Mouse (Mus musculus): Measurements from ENCODE around the gene Sdf2l1. TPM values are rescaled to one million over a fixed set of nuclear protein-coding genes. Genes with fewer than 3 reads are reported as not detected.

The Sdf2l1 gene
- polyA plus RNA-seq, 1 experiment from 2014 or later: 66.9 TPM

MicroRNAs encoded within 50 kb of the gene (microRNA counts, 519-probe panel; counts per million panel counts)
- 3,407 counts per million, percentile 79 among the panel's probes with 10 or more counts for microRNA mmu-miR-130b
- 2,498 counts per million, percentile 52 among the panel's probes with 10 or more counts for microRNA mmu-miR-301b

Small RNAs within 50 kb of the gene (microRNA-seq; reads per million reads assigned to microRNA genes)
- gene Mir130b: 3,037 reads per million, percentile 84 among the genes with 10 or more reads in this experiment
- gene Mir301b: 56.1 reads per million, percentile 42 among the genes with 10 or more reads in this experiment

Other genes with a start within 250 kb of the Sdf2l1 start
- gene Ppm1f, start 235.9 kb downstream of the Sdf2l1 start, polyA plus RNA-seq (2015; fragmentation: Nextera tagmentation; extraction: Ambion mirVana): 28.6 and 29.6 TPM in 2 replicates
- gene Mapk1, start 149.0 kb downstream of the Sdf2l1 start, polyA plus RNA-seq (2015; fragmentation: Nextera tagmentation; extraction: Ambion mirVana): 155 and 161 TPM in 2 replicates
- gene Ypel1, start 62.7 kb downstream of the Sdf2l1 start, polyA plus RNA-seq (2015; fragmentation: Nextera tagmentation; extraction: Ambion mirVana): 19.4 and 26.2 TPM in 2 replicates
- gene Ppil2, start 21.1 kb downstream of the Sdf2l1 start, polyA plus RNA-seq (2015; fragmentation: Nextera tagmentation; extraction: Ambion mirVana): 130 and 134 TPM in 2 replicates
- gene 2610318N02Rik, start 7.2 kb downstream of the Sdf2l1 start, polyA plus RNA-seq (2015; fragmentation: Nextera tagmentation; extraction: Ambion mirVana): 15.6 and 19.2 TPM in 2 replicates
- 14.0 and 14.3 TPM in 2 replicates for gene Ydjc, start 12.2 kb upstream of the Sdf2l1 start, polyA plus RNA-seq (2015; fragmentation: Nextera tagmentation; extraction: Ambion mirVana)
- 0.63 and 0.93 TPM in 2 replicates for gene Ccdc116, start 14.8 kb upstream of the Sdf2l1 start, polyA plus RNA-seq (2015; fragmentation: Nextera tagmentation; extraction: Ambion mirVana)
- 313 and 321 TPM in 2 replicates for gene Ube2l3, start 70.3 kb upstream of the Sdf2l1 start, polyA plus RNA-seq (2015; fragmentation: Nextera tagmentation; extraction: Ambion mirVana)
- 0.27 and 0.32 TPM in 2 replicates for gene Rimbp3, start 76.2 kb upstream of the Sdf2l1 start, polyA plus RNA-seq (2015; fragmentation: Nextera tagmentation; extraction: Ambion mirVana)
- 4.1 and 4.7 TPM in 2 replicates for gene Hic2, start 101.2 kb upstream of the Sdf2l1 start, polyA plus RNA-seq (2015; fragmentation: Nextera tagmentation; extraction: Ambion mirVana)
- gene Tmem191c, start 143.7 kb upstream of the Sdf2l1 start, polyA plus RNA-seq (2015; fragmentation: Nextera tagmentation; extraction: Ambion mirVana): 10.1 and 10.2 TPM in 2 replicates
- 0.68 and 1.1 TPM in 2 replicates for gene Serpind1, start 199.0 kb upstream of the Sdf2l1 start, polyA plus RNA-seq (2015; fragmentation: Nextera tagmentation; extraction: Ambion mirVana)